Mouse (Mus musculus) forebrain, embryonic 15.5 days (tissue): ENCODE measurements around the gene Zfp652. TPM values are rescaled to one million over a fixed set of nuclear protein-coding genes. Genes with fewer than 3 reads are reported as not detected.

Experiments
- ATAC-seq: fragments of 200-750 bp; cut with Nextera tagmentation; replicated peaks from 2 replicates; pipeline ENCODE4 v1.8.0; 2017; ENCODE audit warnings: mild to moderate bottlenecking, moderate TSS enrichment, moderate library complexity
- H3K27ac ChIP-seq: fragments of 300-500 bp; sonication (generic); replicated peaks from 2 replicates; pipeline ENCODE4 v1.5.1; 2015; ENCODE audit warnings: mild to moderate bottlenecking, inconsistent platforms
- H3K27me3 ChIP-seq: fragments of 300-500 bp; sonication (generic); 2 replicates; pipeline ENCODE4 v1.6.1; 2015; ENCODE audit warnings: inconsistent platforms
- H3K36me3 ChIP-seq: fragments of 300-500 bp; sonication (generic); 2 replicates; pipeline ENCODE4 v1.6.1; 2015; ENCODE audit warnings: mild to moderate bottlenecking, inconsistent platforms
- H3K4me1 ChIP-seq: fragments of 300-500 bp; sonication (generic); 2 replicates; pipeline ENCODE4 v1.6.1; 2015; ENCODE audit warnings: inconsistent platforms
- H3K4me2 ChIP-seq: fragments of 300-500 bp; sonication (generic); replicated peaks from 2 replicates; pipeline ENCODE4 v1.6.1; 2015; ENCODE audit warnings: mild to moderate bottlenecking, inconsistent platforms
- H3K4me3 ChIP-seq: fragments of 300-500 bp; sonication (generic); 2 replicates; pipeline ENCODE4 v1.5.1; 2015; ENCODE audit warnings: mild to moderate bottlenecking, inconsistent platforms
- H3K9ac ChIP-seq: fragments of 300-500 bp; sonication (generic); replicated peaks from 2 replicates; pipeline ENCODE4 v1.6.1; 2015; ENCODE audit warnings: mild to moderate bottlenecking, inconsistent platforms
- H3K9me3 ChIP-seq: fragments of 300-500 bp; sonication (generic); 2 replicates; pipeline ENCODE4 v1.6.1; 2016; ENCODE audit warnings: inconsistent platforms
- WGBS: fragments of 180-500 bp; shearing (Covaris S2); methylation state at CpG from one replicate; pipeline ENCODE4 v1.1.7; 2015; ENCODE audit warnings: mixed read lengths; 5-methylcytosine and 5-hydroxymethylcytosine counted together
- polyA plus RNA-seq: library from polyadenylated mRNA; unstranded; fragments of >200 nt; fragmentation: Nextera tagmentation; extraction: Ambion mirVana; gene quantifications from 2 replicates; pipeline ENCODE4 v1.2.1, GENCODE M21; 2015

Gene Zfp652
- polyA plus RNA-seq, 1 experiment from 2014 or later, result 35.4 TPM

GRCm38 (mm10) chr11:95773264-95773663 lies 60.8 kb downstream of the Zfp652 start:
- Histone ChIP-seq H3K4me3 (no peak overlapping the region), H3K4me2 (no peak overlapping the region), H3K27ac (no peak overlapping the region)

GRCm38 (mm10) chr11:95777323-95778297 lies 65.1 kb downstream of the Zfp652 start:
- H3K27ac ChIP-seq, result no peak overlapping the region
- no peaks in the 10 kb centered on the region for H3K36me3 ChIP-seq
- WGBS, result 68% methylated on average over 17 of the region's 17 CpGs
- no peak overlapping the region for H3K9ac ChIP-seq
- no peaks in the 10 kb centered on the region for H3K9me3 ChIP-seq
- H3K27me3 ChIP-seq, result no peaks in the 10 kb centered on the region
- H3K4me2 ChIP-seq, result no peak overlapping the region
- ATAC-seq, result no peak
- no peaks in the 10 kb centered on the region for H3K4me1 ChIP-seq
- no peak overlapping the region for H3K4me3 ChIP-seq

More at GRCm38 (mm10) chr11:95773264-95773663, 60.8 kb downstream of the Zfp652 start:
- Histone ChIP-seq H3K36me3 (peaks cover 14% of the 10 kb centered on the region; the same call in 1 of the 2 replicates), H3K4me1 (no peaks in the 10 kb centered on the region), H3K27me3 (no peaks in the 10 kb centered on the region), H3K9me3 (no peaks in the 10 kb centered on the region), H3K9ac (no peak overlapping the region)
- no peak for ATAC-seq
- 82% methylated on average over 3 of the region's 3 CpGs for WGBS

- Histone ChIP-seq H3K27ac (no peak overlapping the region), H3K9ac (no peak overlapping the region), H3K36me3 (no peaks in the 10 kb centered on the region), H3K4me3 (no peak overlapping the region), H3K4me2 (no peak overlapping the region), H3K27me3 (no peaks in the 10 kb centered on the region), H3K4me1 (no peaks in the 10 kb centered on the region), H3K9me3 (no peaks in the 10 kb centered on the region)
- 85% methylated on average over 4 of the region's 4 CpGs for WGBS
- no peak for ATAC-seq
These were observed 66.4 kb downstream of the Zfp652 start for GRCm38 (mm10) chr11:95778831-95779251.

- no peaks in the 10 kb centered on the region for H3K36me3 ChIP-seq
- no peak overlapping the region for H3K4me3 ChIP-seq
- H3K4me2 ChIP-seq, result no peak overlapping the region
- 93% methylated on average over 4 of the region's 4 CpGs for WGBS
- no peak overlapping the region for H3K27ac ChIP-seq
- ATAC-seq, result no peak
- no peaks in the 10 kb centered on the region for H3K4me1 ChIP-seq
- H3K27me3 ChIP-seq, result no peaks in the 10 kb centered on the region
- H3K9me3 ChIP-seq, result no peaks in the 10 kb centered on the region
- no peak overlapping the region for H3K9ac ChIP-seq
These were observed 66.9 kb downstream of the Zfp652 start for GRCm38 (mm10) chr11:95779366-95779765.

GRCm38 (mm10) chr11:95780480-95780879 lies 68.0 kb downstream of the Zfp652 start:
- H3K27me3 ChIP-seq, result no peaks in the 10 kb centered on the region
- no peak overlapping the region for H3K9ac ChIP-seq
- no peak for ATAC-seq
- H3K9me3 ChIP-seq, result no peaks in the 10 kb centered on the region
- WGBS, result 93% methylated on average over 8 of the region's 8 CpGs
- no peak overlapping the region for H3K4me3 ChIP-seq
- no peak overlapping the region for H3K4me2 ChIP-seq
- H3K4me1 ChIP-seq, result no peaks in the 10 kb centered on the region
- no peaks in the 10 kb centered on the region for H3K36me3 ChIP-seq
- H3K27ac ChIP-seq, result no peak overlapping the region

- H3K36me3 ChIP-seq, result no peaks in the 10 kb centered on the region
- H3K27me3 ChIP-seq, result no peaks in the 10 kb centered on the region
- no peak overlapping the region for H3K4me3 ChIP-seq
- no peaks in the 10 kb centered on the region for H3K4me1 ChIP-seq
- ATAC-seq, result no peak
- WGBS, result 85% methylated on average over 11 of the region's 11 CpGs
- no peak overlapping the region for H3K9ac ChIP-seq
- H3K9me3 ChIP-seq, result no peaks in the 10 kb centered on the region
- no peak overlapping the region for H3K4me2 ChIP-seq
- H3K27ac ChIP-seq, result no peak overlapping the region
These were observed 69.1 kb downstream of the Zfp652 start for GRCm38 (mm10) chr11:95781557-95781956.

- 74% methylated on average over 4 of the region's 4 CpGs for WGBS
These were observed 71.0 kb downstream of the Zfp652 start for GRCm38 (mm10) chr11:95783457-95783856.

GRCm38 (mm10) chr11:95783958-95784357 lies 71.5 kb downstream of the Zfp652 start:
- 84% methylated on average over 9 of the region's 9 CpGs for WGBS
- Histone ChIP-seq H3K27me3 (no peaks in the 10 kb centered on the region), H3K4me3 (no peak overlapping the region), H3K4me2 (no peak overlapping the region), H3K27ac (no peak overlapping the region), H3K9ac (no peak overlapping the region), H3K9me3 (no peaks in the 10 kb centered on the region), H3K36me3 (no peaks in the 10 kb centered on the region), H3K4me1 (no peaks in the 10 kb centered on the region)
- ATAC-seq, result no peak

More at GRCm38 (mm10) chr11:95783457-95783856, 71.0 kb downstream of the Zfp652 start:
- no peaks in the 10 kb centered on the region for H3K4me1 ChIP-seq
- H3K4me2 ChIP-seq, result no peak overlapping the region
- H3K4me3 ChIP-seq, result no peak overlapping the region
- no peaks in the 10 kb centered on the region for H3K9me3 ChIP-seq
- ATAC-seq, result no peak
- H3K9ac ChIP-seq, result no peak overlapping the region
- H3K27me3 ChIP-seq, result no peaks in the 10 kb centered on the region
- H3K27ac ChIP-seq, result no peak overlapping the region
- H3K36me3 ChIP-seq, result no peaks in the 10 kb centered on the region

GRCm38 (mm10) chr11:95785675-95786074 lies 73.2 kb downstream of the Zfp652 start:
- 91% methylated on average over 4 of the region's 4 CpGs for WGBS
- no peaks in the 10 kb centered on the region for H3K4me1 ChIP-seq
- H3K27me3 ChIP-seq, result no peaks in the 10 kb centered on the region
- no peaks in the 10 kb centered on the region for H3K9me3 ChIP-seq
- no peak overlapping the region for H3K4me3 ChIP-seq
- no peak overlapping the region for H3K4me2 ChIP-seq
- H3K9ac ChIP-seq, result no peak overlapping the region
- H3K27ac ChIP-seq, result no peak overlapping the region
- ATAC-seq, result no peak
- H3K36me3 ChIP-seq, result no peaks in the 10 kb centered on the region

- no peak for ATAC-seq
- Histone ChIP-seq H3K4me1 (no peaks in the 10 kb centered on the region), H3K36me3 (no peaks in the 10 kb centered on the region), H3K4me2 (no peak overlapping the region), H3K27me3 (no peaks in the 10 kb centered on the region), H3K9ac (no peak overlapping the region), H3K27ac (no peak overlapping the region), H3K9me3 (no peaks in the 10 kb centered on the region), H3K4me3 (no peak overlapping the region)
- WGBS, result 89% methylated on average over 6 of the region's 6 CpGs
These were observed 74.0 kb downstream of the Zfp652 start for GRCm38 (mm10) chr11:95786511-95786910.

GRCm38 (mm10) chr11:95789451-95789891 lies 77.0 kb downstream of the Zfp652 start:
- Histone ChIP-seq H3K9me3 (no peaks in the 10 kb centered on the region), H3K4me2 (no peak overlapping the region), H3K4me1 (0 out of 2 replicates have a peak, but pooled peaks cover 3% of the 10 kb centered on the region), H3K27ac (no peak overlapping the region), H3K9ac (no peak overlapping the region), H3K4me3 (no peak overlapping the region), H3K36me3 (no peaks in the 10 kb centered on the region), H3K27me3 (no peaks in the 10 kb centered on the region)
- ATAC-seq, result no peak
- WGBS, result 89% methylated on average over 8 of the region's 8 CpGs

GRCm38 (mm10) chr11:95791787-95792186 lies 79.3 kb downstream of the Zfp652 start:
- H3K4me3 ChIP-seq, result no peak overlapping the region
- no peak overlapping the region for H3K4me2 ChIP-seq
- ATAC-seq, result no peak
- no peak overlapping the region for H3K27ac ChIP-seq
- no peaks in the 10 kb centered on the region for H3K9me3 ChIP-seq
- H3K27me3 ChIP-seq, result peaks cover under 1% of the 10 kb centered on the region
- H3K9ac ChIP-seq, result no peak overlapping the region
- 72% methylated on average over 13 of the region's 13 CpGs for WGBS
- H3K4me1 ChIP-seq, result peaks cover 9% of the 10 kb centered on the region
- no peaks in the 10 kb centered on the region for H3K36me3 ChIP-seq
